Mouse (Mus musculus) limb, embryonic 14.5 days (tissue): ENCODE results near the gene Cars2. TPM values are rescaled to one million over a fixed set of nuclear protein-coding genes. Genes with fewer than 3 reads are reported as not detected.
"Not testable (repeated sequence)": the region's sequence is repeated elsewhere in the genome, so short reads cannot be mapped to it uniquely, and the experiment has no call there.

ENCODE experiments used
- ATAC-seq: fragments of 200-750 bp; cut with Nextera tagmentation; 2 replicates; pipeline ENCODE4 v1.8.0; 2017; ENCODE audit warnings: low read depth, moderate number of reproducible peaks, moderate TSS enrichment; ENCODE audit not compliant: low FRiP score
- DNase-seq: peaks from one replicate; pipeline ENCODE4 v3.0.0-alpha.2; 2015; ENCODE audit warnings: low spot score
- H3K27ac ChIP-seq: fragments of 300-500 bp; sonication (generic); replicated peaks from 2 replicates; pipeline ENCODE4 v1.5.1; 2014; ENCODE audit warnings: low read depth, mild to moderate bottlenecking, low read length, moderate library complexity, mixed read lengths
- H3K27me3 ChIP-seq: fragments of 300-500 bp; sonication (generic); 2 replicates; pipeline ENCODE4 v1.6.1; 2014; ENCODE audit warnings: low read length, mixed read lengths; ENCODE audit not compliant: control insufficient read depth, insufficient read depth
- H3K36me3 ChIP-seq: fragments of 300-500 bp; sonication (generic); 2 replicates; pipeline ENCODE4 v1.6.1; 2014; ENCODE audit warnings: mild to moderate bottlenecking, low read length, moderate library complexity, mixed read lengths; ENCODE audit not compliant: control insufficient read depth, insufficient read depth
- H3K4me1 ChIP-seq: fragments of 300-500 bp; sonication (generic); 2 replicates; pipeline ENCODE4 v1.6.1; 2014; ENCODE audit warnings: antibody characterized with exemption, low read length, mixed read lengths; ENCODE audit not compliant: control insufficient read depth, insufficient read depth
- H3K4me2 ChIP-seq: fragments of 300-500 bp; sonication (generic); replicated peaks from 2 replicates; pipeline ENCODE4 v1.6.1; 2014; ENCODE audit warnings: low read depth, mild to moderate bottlenecking, low read length, moderate library complexity; ENCODE audit not compliant: severe bottlenecking
- H3K4me3 ChIP-seq: fragments of 300-500 bp; sonication (generic); replicated peaks from 2 replicates; pipeline ENCODE4 v1.5.1; 2014; ENCODE audit warnings: low read length
- H3K9ac ChIP-seq: fragments of 300-500 bp; sonication (generic); 2 replicates; pipeline ENCODE4 v1.6.1; 2014; ENCODE audit warnings: mild to moderate bottlenecking, low read depth, low read length, moderate library complexity; ENCODE audit not compliant: severe bottlenecking
- H3K9me3 ChIP-seq: fragments of 300-500 bp; sonication (generic); 2 replicates; pipeline ENCODE4 v1.6.1; 2016; ENCODE audit warnings: low read length; ENCODE audit not compliant: control insufficient read depth
- POLR2A ChIP-seq: fragments of 200-500 bp; IDR thresholded peaks from 2 replicates; pipeline ENCODE4 v1.8.0; 2012; ENCODE audit warnings: inconsistent platforms, mild to moderate bottlenecking, moderate library complexity, borderline replicate concordance; ENCODE audit not compliant: insufficient read depth, insufficient read length; ENCODE audit errors: extremely low read depth
- WGBS: fragments of 180-500 bp; shearing (Covaris S2); extraction: QIAGEN DNeasy Blood & Tissue Kit; methylation state at CpG from one replicate; pipeline ENCODE4 v1.1.7; 2014; 5-methylcytosine and 5-hydroxymethylcytosine counted together
- polyA plus RNA-seq, 2 experiments: library from polyadenylated mRNA; depleted of rRNA in 1 of 2; stranded (reverse) in 1 of 2; unstranded in 1 of 2; fragments of >200 nt; fragmentation: Nextera tagmentation in 1 of 2; extraction: Ambion mirVana in 1 of 2; gene quantifications; 2 replicates each; pipeline versions ENCODE4 v1.2.1 to v1.2.3; 2012 to 2014

Gene Cars2
- polyA plus RNA-seq, 2 experiments = 26.4 to 66.7 TPM

DNA sequence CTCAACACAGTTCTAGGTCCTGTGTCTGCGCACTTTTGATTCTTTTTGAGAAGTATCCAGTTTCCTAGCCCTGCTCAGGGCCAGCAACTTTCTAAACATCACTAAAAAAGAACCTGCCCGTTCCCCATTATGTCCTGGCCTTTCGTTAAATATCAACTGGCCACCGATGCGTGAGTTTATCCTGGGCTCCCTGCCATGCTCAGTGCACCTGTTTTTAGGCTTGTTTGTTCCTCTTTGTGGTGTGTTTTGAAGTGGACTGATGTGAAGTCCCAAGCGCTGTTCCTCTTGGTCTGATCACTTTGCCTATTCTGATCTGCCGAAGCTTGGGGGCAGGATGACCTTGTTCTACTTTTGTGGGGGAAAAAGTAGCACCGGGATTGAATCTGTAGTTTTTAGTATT lies 79.3 kb downstream of the Cars2 start:
- Histone ChIP-seq H3K27me3 (peaks cover 7% of the 10 kb centered on the region), H3K36me3 (no peaks in the 10 kb centered on the region), H3K4me1 (peaks cover 2% of the 10 kb centered on the region), H3K9me3 (no peaks in the 10 kb centered on the region), H3K27ac (no peak overlapping the region), H3K4me3 (no peak overlapping the region), H3K4me2 (no peak overlapping the region), H3K9ac (no peak overlapping the region)
- ATAC-seq (no peak), DNase-seq (no peak)
- no peak for TF ChIP-seq POLR2A
- 60% methylated on average over 8 of the region's 8 CpGs for WGBS

DNA sequence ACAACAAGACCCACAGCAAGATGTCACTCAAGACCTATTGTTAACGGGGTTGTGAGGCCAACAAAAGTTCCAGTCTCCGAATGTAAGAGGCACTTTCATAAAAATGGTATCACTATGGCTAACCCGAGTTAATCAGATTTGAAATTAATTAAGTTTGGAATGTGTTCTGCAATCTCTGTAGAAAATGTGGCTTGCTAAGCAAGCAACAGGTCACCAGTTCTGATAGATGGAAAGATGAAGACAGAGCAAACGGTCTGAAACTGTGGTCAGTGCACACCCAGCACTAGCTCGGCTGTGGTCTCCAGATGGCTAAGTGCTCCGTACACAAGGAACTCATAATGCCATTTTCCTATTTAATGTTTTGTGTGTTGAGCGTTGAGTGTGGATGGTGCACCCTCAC lies 79.9 kb downstream of the Cars2 start:
- DNase-seq = no peak
- Histone ChIP-seq H3K4me1 (no peaks in the 10 kb centered on the region), H3K9me3 (no peaks in the 10 kb centered on the region), H3K27me3 (0 out of 2 replicates have a peak, but pooled peaks cover 1% of the 10 kb centered on the region), H3K4me2 (no peak overlapping the region), H3K27ac (no peak overlapping the region), H3K9ac (no peak overlapping the region), H3K4me3 (no peak overlapping the region), H3K36me3 (no peaks in the 10 kb centered on the region)
- 77% methylated on average over 7 of the region's 7 CpGs for WGBS
- no peak for TF ChIP-seq POLR2A
- ATAC-seq = no peak

DNA sequence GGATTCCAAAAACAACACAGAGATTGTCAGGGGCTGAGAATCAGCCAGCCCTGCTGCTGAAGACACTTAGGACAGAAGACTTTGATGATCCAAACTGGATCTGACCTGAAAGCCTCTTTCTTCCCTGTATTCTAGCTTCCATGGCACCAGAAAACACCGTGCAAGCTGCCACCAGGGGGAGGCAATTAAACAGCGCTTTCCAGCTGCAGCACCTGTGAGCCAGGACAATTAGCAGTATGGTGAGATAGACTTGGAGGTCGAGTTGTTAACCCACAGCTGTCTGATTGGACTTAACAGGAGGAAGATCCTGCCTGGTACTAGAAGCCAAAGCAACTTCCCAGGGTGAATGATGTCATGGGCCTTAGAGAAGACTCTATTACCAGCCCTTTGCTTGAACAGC lies 81.5 kb downstream of the Cars2 start:
- DNase-seq (no peak), ATAC-seq (no peak)
- 1% methylated on average over 3 of the region's 3 CpGs for WGBS
- Histone ChIP-seq H3K4me3 (no peak overlapping the region), H3K27me3 (no peaks in the 10 kb centered on the region), H3K9ac (no peak overlapping the region), H3K9me3 (no peaks in the 10 kb centered on the region), H3K4me2 (no peak overlapping the region), H3K27ac (no peak overlapping the region), H3K36me3 (no peaks in the 10 kb centered on the region), H3K4me1 (no peaks in the 10 kb centered on the region)
- no peak for TF ChIP-seq POLR2A

DNA sequence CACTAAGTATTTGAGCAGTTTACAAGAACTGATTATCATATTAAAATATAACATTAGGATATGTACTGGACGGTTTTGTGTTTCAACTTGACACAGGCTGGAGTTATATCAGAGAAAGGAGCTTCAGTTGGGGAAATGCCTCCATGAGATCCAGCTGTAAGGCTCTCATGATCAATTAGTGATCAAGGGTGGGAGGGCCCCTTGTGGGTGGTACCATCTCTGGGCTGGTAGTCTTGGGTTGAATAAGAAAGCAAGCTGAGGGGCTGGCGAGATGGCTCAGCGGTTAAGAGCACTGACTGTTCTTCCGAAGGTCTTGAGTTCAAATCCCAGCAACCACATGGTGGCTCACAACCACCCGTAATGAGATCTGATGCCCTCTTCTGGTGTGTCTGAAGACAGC lies 84.1 kb downstream of the Cars2 start:
- WGBS = 87% methylated on average over 4 of the region's 5 CpGs
- H3K27me3 ChIP-seq, H3K4me1 ChIP-seq, H3K4me3 ChIP-seq, ATAC-seq, H3K36me3 ChIP-seq, H3K9ac ChIP-seq, H3K4me2 ChIP-seq, H3K27ac ChIP-seq, H3K9me3 ChIP-seq, DNase-seq: not testable (repeated sequence)

DNA sequence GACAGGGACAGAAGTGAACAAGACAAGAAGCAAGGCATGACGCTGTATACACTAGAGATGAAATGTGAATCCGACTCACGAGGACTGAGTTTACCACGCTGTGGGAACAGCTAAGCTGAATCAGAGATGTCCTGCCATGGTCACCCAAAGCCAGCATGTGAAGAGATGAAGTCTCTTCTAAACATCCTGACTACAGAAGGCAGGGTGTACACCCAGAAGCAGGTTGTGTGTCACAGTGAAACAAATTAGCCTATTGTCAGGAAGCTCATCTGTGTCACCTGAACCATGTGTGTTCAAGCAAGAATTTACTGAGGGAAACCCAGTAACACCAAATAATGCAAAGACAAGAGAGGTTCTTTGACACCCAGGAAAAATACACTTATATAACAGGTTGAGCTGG lies 85.0 kb downstream of the Cars2 start:
- TF ChIP-seq POLR2A = no peak
- DNase-seq (no peak), ATAC-seq (no peak)
- no peak overlapping the region for H3K9ac ChIP-seq
- no peaks in the 10 kb centered on the region for H3K36me3 ChIP-seq
- no peak overlapping the region for H3K4me2 ChIP-seq
- no peak overlapping the region for H3K4me3 ChIP-seq
- H3K4me1 ChIP-seq = no peaks in the 10 kb centered on the region
- H3K27ac ChIP-seq = no peak overlapping the region
- WGBS = 86% methylated on average over 4 of the region's 4 CpGs
- H3K9me3 ChIP-seq = no peaks in the 10 kb centered on the region
- no peaks in the 10 kb centered on the region for H3K27me3 ChIP-seq

DNA sequence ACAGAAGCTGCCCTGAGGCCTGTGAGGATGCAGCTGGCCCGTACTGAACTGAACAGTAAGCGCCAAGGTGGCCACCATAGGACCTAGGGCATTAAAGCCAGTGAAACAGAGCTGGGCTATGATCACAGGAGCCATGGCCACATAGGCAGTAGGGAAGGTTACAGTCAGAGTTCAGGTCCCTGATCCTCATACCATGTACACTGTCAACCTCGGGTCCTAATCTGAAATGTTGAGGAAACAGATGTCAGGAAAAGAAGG lies 85.9 kb downstream of the Cars2 start:
- ATAC-seq (no peak), DNase-seq (no peak)
- no peak overlapping the region for H3K4me3 ChIP-seq
- no peaks in the 10 kb centered on the region for H3K4me1 ChIP-seq
- H3K36me3 ChIP-seq = no peaks in the 10 kb centered on the region
- no peak for TF ChIP-seq POLR2A
- no peak overlapping the region for H3K9ac ChIP-seq
- H3K9me3 ChIP-seq = no peaks in the 10 kb centered on the region
- H3K4me2 ChIP-seq = no peak overlapping the region
- H3K27me3 ChIP-seq = no peaks in the 10 kb centered on the region
- 72% methylated on average over 3 of the region's 3 CpGs for WGBS
- H3K27ac ChIP-seq = no peak overlapping the region

Other genes starting within 250 kb of the Cars2 start
- gene Col4a2, start 238.0 kb downstream of the Cars2 start, polyA plus RNA-seq (2012; rRNA removed) = 89.0 and 109 TPM in 2 replicates
- gene Col4a2, start 238.0 kb downstream of the Cars2 start, polyA plus RNA-seq (2014; fragmentation: Nextera tagmentation; extraction: Ambion mirVana) = 76.3 and 76.4 TPM in 2 replicates
- gene Col4a1, start 238.0 kb downstream of the Cars2 start, polyA plus RNA-seq (2012; rRNA removed) = 225 and 296 TPM in 2 replicates
- gene Col4a1, start 238.0 kb downstream of the Cars2 start, polyA plus RNA-seq (2014; fragmentation: Nextera tagmentation; extraction: Ambion mirVana) = 210 and 215 TPM in 2 replicates
- gene Rab20, start 72.1 kb downstream of the Cars2 start, polyA plus RNA-seq (2012; rRNA removed) = 1.6 and 1.8 TPM in 2 replicates
- 1.7 and 2.1 TPM in 2 replicates for gene Rab20, start 72.1 kb downstream of the Cars2 start, polyA plus RNA-seq (2014; fragmentation: Nextera tagmentation; extraction: Ambion mirVana)
- 117 and 129 TPM in 2 replicates for gene Naxd, start 53.3 kb downstream of the Cars2 start, polyA plus RNA-seq (2012; rRNA removed)
- gene Naxd, start 53.3 kb downstream of the Cars2 start, polyA plus RNA-seq (2014; fragmentation: Nextera tagmentation; extraction: Ambion mirVana) = 112 and 118 TPM in 2 replicates
- gene Ing1, start 4.8 kb upstream of the Cars2 start, polyA plus RNA-seq (2012; rRNA removed) = 38.5 and 63.6 TPM in 2 replicates
- 42.9 and 49.7 TPM in 2 replicates for gene Ing1, start 4.8 kb upstream of the Cars2 start, polyA plus RNA-seq (2014; fragmentation: Nextera tagmentation; extraction: Ambion mirVana)
- 184 and 247 TPM in 2 replicates for gene Ankrd10, start 85.0 kb upstream of the Cars2 start, polyA plus RNA-seq (2012; rRNA removed)
- gene Ankrd10, start 85.0 kb upstream of the Cars2 start, polyA plus RNA-seq (2014; fragmentation: Nextera tagmentation; extraction: Ambion mirVana) = 91.8 and 103 TPM in 2 replicates
- not detected in 2 replicates for gene 1700016D06Rik, start 150.3 kb upstream of the Cars2 start, polyA plus RNA-seq (2012; rRNA removed)
- gene 1700016D06Rik, start 150.3 kb upstream of the Cars2 start, polyA plus RNA-seq (2014; fragmentation: Nextera tagmentation; extraction: Ambion mirVana) = not detected in 2 replicates
- gene Arhgef7, start 176.9 kb upstream of the Cars2 start, polyA plus RNA-seq (2012; rRNA removed) = 52.6 and 58.6 TPM in 2 replicates
- gene Arhgef7, start 176.9 kb upstream of the Cars2 start, polyA plus RNA-seq (2014; fragmentation: Nextera tagmentation; extraction: Ambion mirVana) = 54.4 and 56.5 TPM in 2 replicates